Mouse (Mus musculus): ENCODE data around the gene Tm4sf19. TPM values are rescaled to one million over a fixed set of nuclear protein-coding genes. Genes with fewer than 3 reads are reported as not detected.

Tm4sf19 gene
- total RNA-seq, 1 experiment, result not detected

DNA sequence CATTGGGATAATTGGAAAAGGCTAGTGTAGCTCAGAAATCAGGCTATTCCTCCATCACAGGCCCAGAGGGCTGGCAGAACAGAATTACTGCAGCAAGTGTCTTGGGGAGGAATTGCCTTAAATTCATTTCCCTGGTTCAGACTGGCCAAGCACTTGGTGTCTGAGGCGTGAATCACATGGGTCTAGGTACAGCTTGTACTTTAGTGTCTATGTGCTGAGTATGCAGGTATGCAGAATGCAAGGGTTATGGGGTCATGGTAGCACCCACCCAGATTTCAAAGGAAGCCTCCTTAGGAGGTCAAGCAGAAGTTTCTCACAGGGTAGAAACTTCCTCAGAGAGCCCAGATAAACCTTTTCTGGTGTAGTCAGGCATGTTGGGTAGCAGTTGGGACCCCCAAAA is 45.3 kb downstream of the Tm4sf19 start:
- in situ Hi-C loops (cut with MboI; ENCODE audit: low sequenced_read_pairs in 2 of 2, unreplicated experiment in 2 of 2), result no loop called here
- H3K4me3 ChIP-seq (ENCODE audit: insufficient read depth in 1 of 2, low read depth in 1 of 2, low read length in 2 of 2, poor library complexity in 1 of 2, severe bottlenecking in 1 of 2), result no peak overlapping the region

DNA sequence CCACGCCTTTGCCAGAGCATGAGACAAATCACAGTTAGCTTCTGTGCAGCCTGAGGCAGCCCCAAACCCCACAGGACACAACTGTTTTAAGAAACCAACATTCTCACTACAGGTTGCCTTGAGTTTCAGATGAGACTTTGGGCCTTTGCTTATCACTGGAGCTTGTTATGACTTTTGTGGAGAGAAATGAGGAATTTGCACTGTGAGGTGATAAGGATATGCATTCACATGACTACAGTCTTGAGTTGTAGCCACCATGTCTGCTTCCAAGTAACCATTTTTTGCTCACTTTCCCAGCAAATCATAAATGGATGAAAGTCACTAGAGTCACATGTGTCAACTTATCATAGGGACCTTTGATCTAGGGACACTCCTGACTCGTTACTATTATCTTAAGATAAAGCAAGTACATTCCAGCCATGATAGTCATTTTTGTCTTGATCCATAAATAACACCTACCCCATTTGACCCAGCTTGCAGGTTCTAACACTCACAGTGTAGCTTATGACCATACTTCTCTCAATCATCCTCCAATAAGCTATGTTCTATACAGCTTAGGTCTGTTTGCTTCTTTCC is 46.3 kb downstream of the Tm4sf19 start:
- Histone ChIP-seq H3K9ac (ENCODE audit: insufficient read depth, low read depth, low read length, poor library complexity, severe bottlenecking) (no peak overlapping the region), H3K36me3 (ENCODE audit: control insufficient read depth, insufficient read depth, low read length, poor library complexity, severe bottlenecking) (no peaks in the 10 kb centered on the region; the same call in 1 of the 2 replicates), H3K27ac (ENCODE audit: insufficient read depth, low read depth, low read length, poor library complexity, severe bottlenecking) (no peak overlapping the region), H3K4me3 (ENCODE audit: insufficient read depth in 1 of 2, low read depth in 1 of 2, low read length in 2 of 2, poor library complexity in 1 of 2, severe bottlenecking in 1 of 2) (no peak overlapping the region), H3K4me1 (ENCODE audit: control insufficient read depth in 2 of 2, insufficient read depth in 2 of 2, low read length in 2 of 2, poor library complexity in 1 of 2) (no peaks in the 10 kb centered on the region), H3K9me3 (ENCODE audit: control insufficient read depth, insufficient read depth, low read depth, low read length) (no peaks in the 10 kb centered on the region)
- no peak for DNase-seq (ENCODE audit: low read depth, low spot score)
- in situ Hi-C loops (cut with MboI; ENCODE audit: low sequenced_read_pairs in 2 of 2, unreplicated experiment in 2 of 2), result no loop called here
- TF ChIP-seq HCFC1 (IDR thresholded peaks at IDR 0.05; ENCODE audit: borderline replicate concordance, insufficient read depth, low read length) (no peak), MAFK (IDR thresholded peaks at IDR 0.05; ENCODE audit: insufficient read depth, low read depth, low read length) (no peak), ZC3H11A (IDR thresholded peaks at IDR 0.05; ENCODE audit: borderline replicate concordance, low read depth, low read length) (no peak), ZNF384 (IDR thresholded peaks at IDR 0.05; ENCODE audit: low read depth, low read length) (no peak)

More for the DNA sequence above, 45.3 kb downstream of the Tm4sf19 start:
- DNase-seq (ENCODE audit: low read depth, low spot score), result no peak
- Histone ChIP-seq H3K27ac (ENCODE audit: insufficient read depth, low read depth, low read length, poor library complexity, severe bottlenecking) (no peak overlapping the region), H3K9ac (ENCODE audit: insufficient read depth, low read depth, low read length, poor library complexity, severe bottlenecking) (no peak overlapping the region), H3K36me3 (ENCODE audit: control insufficient read depth, insufficient read depth, low read length, poor library complexity, severe bottlenecking) (no peaks in the 10 kb centered on the region), H3K9me3 (ENCODE audit: control insufficient read depth, insufficient read depth, low read depth, low read length) (no peaks in the 10 kb centered on the region), H3K4me1 (ENCODE audit: control insufficient read depth in 2 of 2, insufficient read depth in 2 of 2, low read length in 2 of 2, poor library complexity in 1 of 2) (no peaks in the 10 kb centered on the region)
- TF ChIP-seq ZC3H11A (IDR thresholded peaks at IDR 0.05; ENCODE audit: borderline replicate concordance, low read depth, low read length) (no peak), ZNF384 (IDR thresholded peaks at IDR 0.05; ENCODE audit: low read depth, low read length) (no peak), MAFK (IDR thresholded peaks at IDR 0.05; ENCODE audit: insufficient read depth, low read depth, low read length) (no peak), HCFC1 (IDR thresholded peaks at IDR 0.05; ENCODE audit: borderline replicate concordance, insufficient read depth, low read length) (no peak), CHD2 (IDR thresholded peaks at IDR 0.05; ENCODE audit: low read depth, low read length) (no peak)

DNA sequence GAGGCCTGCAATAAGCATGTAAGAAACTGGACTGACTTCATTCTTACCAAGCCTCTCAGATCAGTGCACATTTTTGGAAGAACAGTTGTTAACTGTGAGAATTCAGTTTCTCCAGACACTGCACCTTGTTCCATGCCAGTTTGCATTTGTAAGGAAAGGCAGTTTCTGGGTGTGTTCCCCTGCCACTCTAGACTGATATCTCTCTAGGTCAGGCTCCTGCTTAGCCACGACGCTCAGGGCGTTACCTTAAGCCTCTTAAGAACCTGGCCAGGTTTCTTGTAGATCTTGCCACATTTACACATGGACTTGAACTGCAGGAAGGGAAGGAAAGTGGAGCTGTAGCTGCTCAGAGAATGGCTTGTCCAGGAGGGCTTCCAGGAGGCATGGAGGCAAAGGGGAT is 49.4 kb downstream of the Tm4sf19 start:
- Histone ChIP-seq H3K4me1 (ENCODE audit: control insufficient read depth in 2 of 2, insufficient read depth in 2 of 2, low read length in 2 of 2, poor library complexity in 1 of 2) (no peaks in the 10 kb centered on the region), H3K36me3 (ENCODE audit: control insufficient read depth, insufficient read depth, low read length, poor library complexity, severe bottlenecking) (no peaks in the 10 kb centered on the region; the same call in 1 of the 2 replicates), H3K9ac (ENCODE audit: insufficient read depth, low read depth, low read length, poor library complexity, severe bottlenecking) (no peak overlapping the region; the same call in 1 of the 2 replicates), H3K4me3 (ENCODE audit: insufficient read depth in 1 of 2, low read depth in 1 of 2, low read length in 2 of 2, poor library complexity in 1 of 2, severe bottlenecking in 1 of 2) (no peak overlapping the region), H3K27ac (ENCODE audit: insufficient read depth, low read depth, low read length, poor library complexity, severe bottlenecking) (no peak overlapping the region), H3K9me3 (ENCODE audit: control insufficient read depth, insufficient read depth, low read depth, low read length) (no peaks in the 10 kb centered on the region)
- DNase-seq (ENCODE audit: low read depth, low spot score), result no peak
- no peak for TF ChIP-seq HCFC1 (IDR thresholded peaks at IDR 0.05; ENCODE audit: borderline replicate concordance, insufficient read depth, low read length)
- in situ Hi-C loops (cut with MboI; ENCODE audit: low sequenced_read_pairs in 2 of 2, unreplicated experiment in 2 of 2), result no loop called here

DNA sequence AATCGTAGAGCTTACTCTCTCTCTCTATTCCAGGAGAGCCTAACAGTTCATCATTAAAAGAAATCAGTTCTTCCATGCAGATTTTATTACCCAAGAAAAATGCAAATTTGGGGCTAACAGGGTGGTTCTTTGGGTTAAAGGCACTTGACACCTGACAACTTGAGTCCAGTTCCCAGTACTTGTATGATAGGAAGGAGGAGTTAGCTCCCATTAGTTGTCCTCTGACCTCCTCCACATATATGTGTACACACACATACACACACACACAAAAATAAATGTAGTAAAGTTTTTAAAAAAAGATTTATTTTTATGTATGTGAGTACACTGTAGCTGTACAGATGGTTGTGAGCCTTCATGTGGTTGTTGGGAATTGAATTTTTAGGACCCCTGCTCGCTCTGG is 49.8 kb downstream of the Tm4sf19 start:
- Histone ChIP-seq H3K4me3 (ENCODE audit: insufficient read depth in 1 of 2, low read depth in 1 of 2, low read length in 2 of 2, poor library complexity in 1 of 2, severe bottlenecking in 1 of 2) (no peak overlapping the region), H3K9me3 (ENCODE audit: control insufficient read depth, insufficient read depth, low read depth, low read length) (no peaks in the 10 kb centered on the region), H3K4me1 (ENCODE audit: control insufficient read depth in 2 of 2, insufficient read depth in 2 of 2, low read length in 2 of 2, poor library complexity in 1 of 2) (no peaks in the 10 kb centered on the region), H3K36me3 (ENCODE audit: control insufficient read depth, insufficient read depth, low read length, poor library complexity, severe bottlenecking) (no peaks in the 10 kb centered on the region; the same call in 1 of the 2 replicates), H3K27ac (ENCODE audit: insufficient read depth, low read depth, low read length, poor library complexity, severe bottlenecking) (no peak overlapping the region), H3K9ac (ENCODE audit: insufficient read depth, low read depth, low read length, poor library complexity, severe bottlenecking) (no peak overlapping the region)
- in situ Hi-C loops (cut with MboI; ENCODE audit: low sequenced_read_pairs in 2 of 2, unreplicated experiment in 2 of 2), result no loop called here
- no peak for DNase-seq (ENCODE audit: low read depth, low spot score)
- TF ChIP-seq ZNF384 (IDR thresholded peaks at IDR 0.05; ENCODE audit: low read depth, low read length) (no peak), MAFK (IDR thresholded peaks at IDR 0.05; ENCODE audit: insufficient read depth, low read depth, low read length) (no peak), ZC3H11A (IDR thresholded peaks at IDR 0.05; ENCODE audit: borderline replicate concordance, low read depth, low read length) (no peak), HCFC1 (IDR thresholded peaks at IDR 0.05; ENCODE audit: borderline replicate concordance, insufficient read depth, low read length) (no peak), CHD2 (IDR thresholded peaks at IDR 0.05; ENCODE audit: low read depth, low read length) (no peak)

DNA sequence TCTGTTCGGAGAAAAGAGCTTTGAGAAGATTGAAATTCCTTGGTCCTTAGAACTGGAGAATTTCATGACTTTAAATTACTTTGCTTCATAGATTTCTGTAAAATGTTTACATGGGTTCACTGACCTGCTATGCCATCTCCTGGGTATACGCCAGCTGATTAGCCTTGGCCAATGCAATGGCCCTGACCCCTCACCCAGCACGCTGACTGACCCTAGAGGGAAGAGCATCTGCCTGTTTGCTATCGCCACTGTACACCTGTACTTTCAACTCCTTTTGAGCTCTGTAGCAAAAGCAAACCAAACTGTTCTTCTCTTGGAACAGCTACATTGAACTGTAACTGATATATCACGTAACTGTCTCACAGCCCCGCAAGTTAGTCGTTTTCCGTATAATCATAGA is 52.8 kb downstream of the Tm4sf19 start:
- DNase-seq (ENCODE audit: low read depth, low spot score), result no peak
- H3K9ac ChIP-seq (ENCODE audit: insufficient read depth, low read depth, low read length, poor library complexity, severe bottlenecking), result no peak overlapping the region
- TF ChIP-seq ZNF384 (IDR thresholded peaks at IDR 0.05; ENCODE audit: low read depth, low read length) (no peak), HCFC1 (IDR thresholded peaks at IDR 0.05; ENCODE audit: borderline replicate concordance, insufficient read depth, low read length) (no peak), MAFK (IDR thresholded peaks at IDR 0.05; ENCODE audit: insufficient read depth, low read depth, low read length) (no peak), CHD2 (IDR thresholded peaks at IDR 0.05; ENCODE audit: low read depth, low read length) (no peak), ZC3H11A (IDR thresholded peaks at IDR 0.05; ENCODE audit: borderline replicate concordance, low read depth, low read length) (no peak)
- no peaks in the 10 kb centered on the region for H3K9me3 ChIP-seq (ENCODE audit: control insufficient read depth, insufficient read depth, low read depth, low read length)
- no peaks in the 10 kb centered on the region; a peak in 1 of 4 replicates for H3K4me1 ChIP-seq (ENCODE audit: control insufficient read depth in 2 of 2, insufficient read depth in 2 of 2, low read length in 2 of 2, poor library complexity in 1 of 2)
- H3K27ac ChIP-seq (ENCODE audit: insufficient read depth, low read depth, low read length, poor library complexity, severe bottlenecking), result no peak overlapping the region
- no peaks in the 10 kb centered on the region; the same call in 1 of the 2 replicates for H3K36me3 ChIP-seq (ENCODE audit: control insufficient read depth, insufficient read depth, low read length, poor library complexity, severe bottlenecking)
- in situ Hi-C loops (cut with MboI; ENCODE audit: low sequenced_read_pairs in 2 of 2, unreplicated experiment in 2 of 2), result no loop called here
- H3K4me3 ChIP-seq (ENCODE audit: insufficient read depth in 1 of 2, low read depth in 1 of 2, low read length in 2 of 2, poor library complexity in 1 of 2, severe bottlenecking in 1 of 2), result no peak overlapping the region

Measured in ES-E14 (cell line).